Mouse (Mus musculus): ENCODE measurements around the gene Dsp. TPM values are rescaled to one million over a fixed set of nuclear protein-coding genes. Genes with fewer than 3 reads are reported as not detected.
A peak's percentile ranks its signal among the peaks of the same experiment; 100 is the strongest.

Dsp gene
- total and polyA plus RNA-seq, 2 experiments from 2014 or later, result 46.0 to 160 TPM

- TF ChIP-seq CTCF (IDR thresholded peaks at IDR 0.05; ENCODE audit: low read depth), result no peak
- no peak for TF ChIP-seq EP300 (IDR thresholded peaks at IDR 0.05; ENCODE audit: low read depth)
- Histone ChIP-seq H3K9ac (replicated peaks; ENCODE audit: low read depth, low read length) (no peak overlapping the region), H3K4me1 (ENCODE audit: control insufficient read depth, insufficient read depth) (no peaks in the 10 kb centered on the region), H3K36me3 (replicated peaks; ENCODE audit: control insufficient read depth, insufficient read depth, low read length) (peaks cover 77% of the 10 kb centered on the region), H3K9me3 (replicated peaks; ENCODE audit: control insufficient read depth, low read length) (no peaks in the 10 kb centered on the region), H3K27ac (ENCODE audit: low read depth) (no peak overlapping the region), H3K27me3 (ENCODE audit: control insufficient read depth, insufficient read depth, low read length) (no peaks in the 10 kb centered on the region), H3K4me3 (ENCODE audit: low read depth, low read length) (no peak overlapping the region), H3K4me2 (ENCODE audit: low read depth, low read length) (no peak overlapping the region)
- no peak for DNase-seq (ENCODE audit: low spot score)
- WGBS, result 93% methylated on average over 3 of the region's 3 CpGs
- no peak for ATAC-seq (ENCODE audit: insufficient read depth, low read depth)
Observed at GRCm38 (mm10) chr13:38218686-38219085, 67.6 kb downstream of the Dsp start.

- DNase-seq (ENCODE audit: low spot score) (no peak), ATAC-seq (ENCODE audit: insufficient read depth, low read depth) (no peak)
- Histone ChIP-seq H3K27me3 (ENCODE audit: control insufficient read depth, insufficient read depth, low read length) (no peaks in the 10 kb centered on the region), H3K4me1 (ENCODE audit: control insufficient read depth, insufficient read depth) (no peaks in the 10 kb centered on the region), H3K9ac (replicated peaks; ENCODE audit: low read depth, low read length) (no peak overlapping the region), H3K36me3 (replicated peaks; ENCODE audit: control insufficient read depth, insufficient read depth, low read length) (peaks cover 86% of the 10 kb centered on the region), H3K9me3 (replicated peaks; ENCODE audit: control insufficient read depth, low read length) (no peaks in the 10 kb centered on the region; the same call in 1 of the 2 replicates), H3K27ac (ENCODE audit: low read depth) (no peak overlapping the region), H3K4me2 (ENCODE audit: low read depth, low read length) (no peak overlapping the region), H3K4me3 (ENCODE audit: low read depth, low read length) (no peak overlapping the region)
- 94% methylated on average over 6 of the region's 6 CpGs for WGBS
- TF ChIP-seq CTCF (IDR thresholded peaks at IDR 0.05; ENCODE audit: low read depth) (peak; percentile 30), EP300 (IDR thresholded peaks at IDR 0.05; ENCODE audit: low read depth) (no peak)
Observed at GRCm38 (mm10) chr13:38220331-38220730, 69.2 kb downstream of the Dsp start.

DNA sequence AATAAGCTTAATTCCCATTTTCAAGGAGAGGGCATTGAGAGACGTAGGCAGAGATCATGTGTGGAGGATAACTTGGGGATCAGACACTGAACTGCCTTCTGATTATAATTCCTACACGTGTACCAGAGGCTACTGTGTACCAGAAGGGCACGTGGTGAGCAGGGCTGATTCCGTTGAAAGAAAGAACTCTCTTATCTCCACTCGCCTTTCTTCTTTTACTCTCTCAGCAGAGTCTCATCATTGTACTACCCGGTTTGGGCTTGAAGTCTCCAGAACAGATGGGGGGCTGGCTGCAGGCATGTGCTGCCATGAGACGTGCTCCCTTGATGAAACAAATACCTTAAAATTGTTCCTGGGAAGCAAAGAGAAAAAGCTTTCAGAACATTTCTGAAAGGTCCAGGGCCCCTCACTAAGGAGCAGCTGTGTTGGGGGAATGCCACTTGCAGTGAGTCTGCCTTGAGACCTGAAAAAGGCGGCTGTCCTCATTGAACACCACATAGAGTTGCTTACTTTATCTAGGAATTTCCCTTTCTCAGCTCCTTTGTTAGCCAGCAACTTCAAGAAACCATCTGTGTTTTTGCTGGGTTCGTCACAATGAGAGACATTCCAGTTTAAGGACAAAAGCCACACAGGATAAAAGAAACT is 79.2 kb downstream of the Dsp start:
- Histone ChIP-seq H3K27me3 (ENCODE audit: control insufficient read depth, insufficient read depth, low read length) (no peaks in the 10 kb centered on the region), H3K4me3 (ENCODE audit: low read depth, low read length) (no peak overlapping the region), H3K9ac (replicated peaks; ENCODE audit: low read depth, low read length) (no peak overlapping the region), H3K27ac (ENCODE audit: low read depth) (no peak overlapping the region), H3K4me1 (ENCODE audit: control insufficient read depth, insufficient read depth) (no peaks in the 10 kb centered on the region), H3K4me2 (ENCODE audit: low read depth, low read length) (no peak overlapping the region), H3K9me3 (replicated peaks; ENCODE audit: control insufficient read depth, low read length) (no peaks in the 10 kb centered on the region), H3K36me3 (replicated peaks; ENCODE audit: control insufficient read depth, insufficient read depth, low read length) (peaks cover 33% of the 10 kb centered on the region)
- DNase-seq (ENCODE audit: low spot score) (no peak), ATAC-seq (ENCODE audit: insufficient read depth, low read depth) (no peak)
- 45% methylated on average over 9 of the region's 9 CpGs for WGBS
- no peak for TF ChIP-seq EP300 (IDR thresholded peaks at IDR 0.05; ENCODE audit: low read depth)
- TF ChIP-seq CTCF (IDR thresholded peaks at IDR 0.05; ENCODE audit: low read depth), result no peak

DNA sequence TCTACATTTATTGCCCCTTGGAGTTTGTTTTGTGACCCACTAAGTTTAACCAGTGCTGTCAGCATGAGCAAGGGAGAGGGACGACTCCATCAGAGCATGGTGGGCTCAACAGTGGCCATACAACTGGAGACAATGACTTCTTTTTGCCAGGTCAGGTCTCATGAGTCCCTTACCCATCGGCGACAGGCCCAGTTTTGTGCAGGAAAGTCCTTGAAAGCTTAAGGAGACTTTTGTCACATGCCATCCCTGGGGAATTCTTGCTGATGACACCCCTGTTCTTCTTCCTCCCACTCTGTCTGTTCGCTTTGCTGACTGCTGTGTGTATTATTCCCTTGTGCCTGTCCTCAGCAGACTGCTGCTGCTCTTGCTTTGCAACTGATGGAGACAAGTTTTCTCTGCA is 81.3 kb downstream of the Dsp start:
- peaks cover 18% of the 10 kb centered on the region for H3K36me3 ChIP-seq (replicated peaks; ENCODE audit: control insufficient read depth, insufficient read depth, low read length)
- 85% methylated on average over 4 of the region's 4 CpGs for WGBS
- no peak overlapping the region for H3K27ac ChIP-seq (ENCODE audit: low read depth)
- TF ChIP-seq EP300 (IDR thresholded peaks at IDR 0.05; ENCODE audit: low read depth) (no peak), CTCF (IDR thresholded peaks at IDR 0.05; ENCODE audit: low read depth) (no peak)
- no peaks in the 10 kb centered on the region for H3K9me3 ChIP-seq (replicated peaks; ENCODE audit: control insufficient read depth, low read length)
- ATAC-seq (ENCODE audit: insufficient read depth, low read depth), result no peak
- no peaks in the 10 kb centered on the region for H3K4me1 ChIP-seq (ENCODE audit: control insufficient read depth, insufficient read depth)
- H3K4me3 ChIP-seq (ENCODE audit: low read depth, low read length), result no peak overlapping the region
- no peak overlapping the region for H3K4me2 ChIP-seq (ENCODE audit: low read depth, low read length)
- H3K9ac ChIP-seq (replicated peaks; ENCODE audit: low read depth, low read length), result no peak overlapping the region
- H3K27me3 ChIP-seq (ENCODE audit: control insufficient read depth, insufficient read depth, low read length), result no peaks in the 10 kb centered on the region
- no peak for DNase-seq (ENCODE audit: low spot score)

DNA sequence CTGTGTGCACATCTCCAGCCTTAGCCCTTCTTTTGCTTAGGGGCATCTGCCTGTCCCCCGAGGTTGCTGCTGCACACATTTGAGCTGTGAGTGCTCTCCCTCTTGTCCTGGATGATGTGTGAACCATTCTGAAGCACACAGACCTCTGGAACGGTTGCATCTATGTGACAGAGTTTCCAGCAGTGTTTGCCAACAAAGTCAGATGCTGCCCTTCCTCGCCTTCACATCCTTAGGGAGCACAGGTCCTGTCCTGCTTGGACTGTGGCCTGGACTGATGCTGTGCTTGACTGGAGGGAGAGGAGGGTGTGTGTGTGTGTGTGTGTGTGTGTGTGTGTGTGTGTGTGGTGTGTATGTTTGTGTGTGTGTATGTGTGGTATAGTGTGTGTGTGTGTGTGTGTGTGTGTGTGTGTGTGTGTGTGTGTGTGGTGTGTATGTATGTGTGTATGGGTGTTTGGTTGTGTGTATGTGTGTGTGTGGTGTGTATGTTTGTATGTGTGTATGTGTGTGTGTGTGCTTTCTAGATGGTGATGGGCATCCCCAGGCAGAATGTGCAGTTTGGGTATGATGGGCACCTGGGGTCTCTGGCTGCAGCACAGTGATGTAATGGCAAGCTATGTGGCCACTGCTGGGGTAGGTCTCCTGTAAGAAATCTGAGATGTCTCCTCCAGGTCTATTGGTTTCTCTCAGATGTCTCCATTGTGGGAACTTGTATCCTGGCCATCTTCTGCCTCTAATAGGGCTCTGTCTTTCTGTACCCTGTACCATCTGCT is 81.9 kb downstream of the Dsp start:
- Histone ChIP-seq H3K27ac (ENCODE audit: low read depth) (no peak overlapping the region), H3K27me3 (ENCODE audit: control insufficient read depth, insufficient read depth, low read length) (no peaks in the 10 kb centered on the region), H3K36me3 (replicated peaks; ENCODE audit: control insufficient read depth, insufficient read depth, low read length) (peaks cover 12% of the 10 kb centered on the region), H3K4me3 (ENCODE audit: low read depth, low read length) (no peak overlapping the region), H3K4me1 (ENCODE audit: control insufficient read depth, insufficient read depth) (no peaks in the 10 kb centered on the region), H3K4me2 (ENCODE audit: low read depth, low read length) (no peak overlapping the region), H3K9ac (replicated peaks; ENCODE audit: low read depth, low read length) (no peak overlapping the region), H3K9me3 (replicated peaks; ENCODE audit: control insufficient read depth, low read length) (no peaks in the 10 kb centered on the region)
- TF ChIP-seq EP300 (IDR thresholded peaks at IDR 0.05; ENCODE audit: low read depth), result no peak
- no peak for TF ChIP-seq CTCF (IDR thresholded peaks at IDR 0.05; ENCODE audit: low read depth)
- WGBS, result 43% methylated on average over 3 of the region's 3 CpGs
- no peak; the same call in 1 of the 2 replicates for ATAC-seq (ENCODE audit: insufficient read depth, low read depth)
- DNase-seq (ENCODE audit: low spot score), result no peak
